Mouse (Mus musculus) ES-Bruce4 (cell line): Measurements from ENCODE around the gene Fam122a. TPM values are rescaled to one million over a fixed set of nuclear protein-coding genes. Genes with fewer than 3 reads are reported as not detected.

Experiments used
- H3K27ac ChIP-seq: 2 replicates; pipeline ENCODE4 v1.5.1; 2012; ENCODE audit warnings: low read length, inconsistent platforms; ENCODE audit not compliant: insufficient read depth
- H3K27me3 ChIP-seq: 2 replicates; pipeline ENCODE4 v1.6.1; 2012; ENCODE audit warnings: mild to moderate bottlenecking, low read length, inconsistent platforms; ENCODE audit not compliant: control insufficient read depth, poor library complexity, insufficient read depth, severe bottlenecking
- H3K36me3 ChIP-seq: 2 replicates; pipeline ENCODE4 v1.6.1; 2012; ENCODE audit warnings: inconsistent platforms, mild to moderate bottlenecking, low read length, moderate library complexity; ENCODE audit not compliant: control insufficient read depth, poor library complexity, insufficient read depth, severe bottlenecking
- H3K4me1 ChIP-seq: one replicate; pipeline ENCODE4 v1.8.1; 2011; ENCODE audit warnings: low read length; ENCODE audit not compliant: control insufficient read depth, insufficient read depth
- H3K4me3 ChIP-seq: 2 replicates; pipeline ENCODE4 v1.5.1; 2011; ENCODE audit warnings: low read depth, mild to moderate bottlenecking, low read length
- H3K9ac ChIP-seq: 2 replicates; pipeline ENCODE4 v1.6.1; 2012; ENCODE audit warnings: low read depth, mild to moderate bottlenecking, inconsistent platforms; ENCODE audit not compliant: poor library complexity, severe bottlenecking
- H3K9me3 ChIP-seq: replicated peaks from 2 replicates; pipeline ENCODE4 v1.6.1; 2012; ENCODE audit warnings: mild to moderate bottlenecking, low read length, inconsistent platforms; ENCODE audit not compliant: control insufficient read depth, poor library complexity, insufficient read depth, severe bottlenecking
- CTCF ChIP-seq: IDR thresholded peaks from one replicate; pipeline ENCODE4 v1.8.1; 2011; ENCODE audit warnings: low read depth, low read length
- EP300 ChIP-seq: IDR thresholded peaks from 2 replicates; pipeline ENCODE4 v1.6.1; 2011; ENCODE audit warnings: low read depth, low read length; ENCODE audit not compliant: insufficient read depth
- POLR2A ChIP-seq: IDR thresholded peaks from one replicate; pipeline ENCODE4 v1.8.1; 2011; ENCODE audit warnings: low read length; ENCODE audit not compliant: insufficient read depth
- polyA plus RNA-seq: library from polyadenylated mRNA; stranded (reverse); fragments of >200 nt; gene quantifications from 2 replicates; pipeline ENCODE4 v1.2.4, GENCODE M21; 2011; ENCODE audit warnings: low read depth; ENCODE audit not compliant: missing spikeins, insufficient read depth, insufficient read length

Gene Fam122a
- 7.1 and 8.6 TPM in 2 replicates for polyA plus RNA-seq

DNA sequence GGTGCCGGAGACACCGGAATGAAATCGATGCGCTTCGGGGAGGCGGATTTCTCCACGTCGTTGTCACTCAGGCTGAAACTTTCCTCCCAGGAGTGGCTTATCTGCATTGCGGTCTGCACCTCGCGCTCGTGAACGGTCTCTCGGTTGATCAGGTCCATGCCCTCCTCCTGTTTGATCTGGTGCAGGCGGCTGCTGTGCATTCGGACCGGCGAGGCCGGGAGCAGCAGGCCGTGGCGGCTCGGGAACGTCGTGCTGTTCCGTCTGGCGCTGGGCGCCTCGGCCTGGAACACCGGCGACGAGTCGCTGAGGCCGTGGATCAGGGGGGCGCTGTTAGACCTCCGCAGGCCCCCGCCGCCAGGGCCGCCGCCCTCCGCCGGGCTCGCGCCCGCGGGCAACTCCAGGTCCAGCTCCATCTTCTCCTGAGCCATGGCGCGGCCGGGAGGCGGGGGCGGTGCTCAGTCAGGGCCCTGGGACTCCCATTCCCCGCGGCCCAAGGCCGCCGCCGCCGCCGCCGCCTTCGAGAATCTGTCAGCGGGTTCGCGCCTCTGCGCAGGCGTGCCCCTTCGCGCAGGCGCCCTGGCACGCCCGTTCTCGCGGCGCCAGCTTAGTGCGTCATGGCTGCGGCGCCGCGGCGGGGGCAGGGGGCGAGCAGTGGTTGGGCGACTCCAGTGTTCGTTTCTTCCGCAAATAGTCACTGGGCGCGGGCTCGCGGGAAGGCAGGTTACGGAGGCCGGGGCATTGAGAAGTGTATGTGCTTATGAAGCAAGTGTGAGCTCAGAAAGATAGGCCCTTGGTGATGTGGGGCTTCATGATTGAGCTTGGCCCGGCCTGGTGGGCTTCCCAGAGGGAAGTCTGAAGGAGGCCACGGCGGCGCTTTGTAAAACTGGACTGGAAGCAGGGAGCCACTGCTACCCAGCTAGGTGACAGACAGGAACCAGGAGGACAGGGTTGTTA, at the start of gene Fam122a:
TSS of gene Fam122a (minus strand) at position 428 of the 954 bp plus-strand sequence.
- H3K9ac ChIP-seq = peak within 1 kb of the TSS; percentile 79
- H3K4me3 ChIP-seq = peak within 1 kb of the TSS; percentile 95
- H3K9me3 ChIP-seq = no peaks in the 10 kb centered on the region
- no peak for TF ChIP-seq POLR2A
- TF ChIP-seq EP300 = no peak
- H3K27me3 ChIP-seq = no peaks in the 10 kb centered on the region
- H3K27ac ChIP-seq = no peak within 1 kb of the TSS
- H3K36me3 ChIP-seq = no peaks in the 10 kb centered on the region
- H3K4me1 ChIP-seq = no peaks in the 10 kb centered on the region

- no peak overlapping the region for H3K9ac ChIP-seq
- no peaks in the 10 kb centered on the region for H3K27me3 ChIP-seq
- H3K4me3 ChIP-seq = no peak overlapping the region
- no peak overlapping the region for H3K27ac ChIP-seq
- no peaks in the 10 kb centered on the region for H3K4me1 ChIP-seq
- no peaks in the 10 kb centered on the region for H3K36me3 ChIP-seq
- TF ChIP-seq EP300 (no peak), CTCF (no peak), POLR2A (no peak)
- H3K9me3 ChIP-seq = no peaks in the 10 kb centered on the region
Measured at GRCm38 (mm10) chr19:24523476-24524313, 46.5 kb upstream of the Fam122a start.

DNA sequence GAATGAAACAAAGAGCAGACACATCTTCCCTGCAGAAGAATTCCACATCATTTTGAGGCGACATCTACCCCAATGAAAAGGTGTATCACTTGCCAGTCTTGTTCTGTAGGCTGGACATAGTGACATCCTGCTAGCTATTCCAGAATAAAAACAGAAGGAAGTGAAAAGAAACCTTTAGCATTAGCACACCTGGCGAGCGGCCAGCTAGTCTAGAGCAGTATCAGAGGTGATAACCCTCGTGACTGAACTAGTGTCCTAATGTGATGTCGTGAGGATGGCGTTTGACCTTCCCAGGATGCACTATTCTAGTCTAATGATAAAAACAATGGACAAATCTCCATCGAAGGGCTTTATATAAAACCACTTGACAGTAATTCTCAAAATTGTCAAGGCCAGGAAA, 44.8 kb upstream of the Fam122a start:
- Histone ChIP-seq H3K9me3 (no peaks in the 10 kb centered on the region), H3K9ac (no peak overlapping the region), H3K4me1 (no peaks in the 10 kb centered on the region), H3K27ac (no peak overlapping the region), H3K4me3 (no peak overlapping the region), H3K27me3 (no peaks in the 10 kb centered on the region), H3K36me3 (no peaks in the 10 kb centered on the region)
- TF ChIP-seq CTCF (no peak), POLR2A (no peak), EP300 (no peak)

DNA sequence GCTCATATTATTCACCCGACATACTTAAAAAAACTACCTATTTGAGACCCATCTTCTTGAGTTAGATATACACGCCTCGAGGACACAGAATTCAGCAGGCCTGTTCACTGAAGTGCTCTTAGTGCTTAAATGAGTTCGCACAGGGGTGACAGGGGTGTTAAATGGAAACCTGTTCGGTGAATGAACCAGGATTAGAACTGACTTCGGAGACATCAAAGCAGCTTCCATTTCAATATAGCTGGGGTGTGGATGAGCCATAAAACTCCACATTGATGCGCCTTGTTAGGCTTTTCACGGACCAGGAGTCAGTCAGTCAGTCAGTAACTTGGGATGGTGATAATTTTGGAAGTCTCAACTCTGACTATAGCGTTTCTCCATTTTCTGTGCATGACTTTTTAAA, 44.0 kb upstream of the Fam122a start:
- H3K27ac ChIP-seq = no peak overlapping the region
- no peaks in the 10 kb centered on the region for H3K27me3 ChIP-seq
- H3K4me1 ChIP-seq = no peaks in the 10 kb centered on the region
- TF ChIP-seq POLR2A = no peak
- no peak for TF ChIP-seq EP300
- no peak for TF ChIP-seq CTCF
- H3K9me3 ChIP-seq = no peaks in the 10 kb centered on the region
- no peaks in the 10 kb centered on the region for H3K36me3 ChIP-seq
- H3K9ac ChIP-seq = no peak overlapping the region
- no peak overlapping the region for H3K4me3 ChIP-seq

GRCm38 (mm10) chr19:24519732-24520409, 42.7 kb upstream of the Fam122a start:
- H3K27me3 ChIP-seq = no peaks in the 10 kb centered on the region
- H3K9me3 ChIP-seq = no peaks in the 10 kb centered on the region
- no peaks in the 10 kb centered on the region for H3K4me1 ChIP-seq
- H3K27ac ChIP-seq = no peak overlapping the region
- no peaks in the 10 kb centered on the region for H3K36me3 ChIP-seq
- no peak overlapping the region for H3K9ac ChIP-seq
- TF ChIP-seq POLR2A = no peak
- no peak for TF ChIP-seq CTCF
- TF ChIP-seq EP300 = no peak
- no peak overlapping the region for H3K4me3 ChIP-seq
